In genomic region chr11:62494754-62495275, GRCm38 (mm10) we compare ENCODE assay signal across 8 mouse cellular contexts. TPM values are rescaled to one million over a fixed set of nuclear protein-coding genes. Genes with fewer than 3 reads are reported as not detected.
DNase-seq lines count a peak whose midpoint lies in the region; ATAC-seq lines count a peak whose summit lies in the region.

No protein-coding gene starts in this region.

- H3K4me3 ChIP-seq in forebrain, embryonic 11.5 days (ENCODE audit: low read depth, low read length) = no peak overlapping the region
- no peak overlapping the region for H3K4me3 ChIP-seq in forebrain, embryonic 15.5 days
- H3K4me3 ChIP-seq in limb, embryonic 10.5 days = peak overlapping the region; percentile 24; the same call in 1 of the 2 replicates

- H3K27me3 ChIP-seq in forebrain, embryonic 11.5 days (ENCODE audit: control insufficient read depth, insufficient read depth, low read length) = no peaks in the 10 kb centered on the region
- no peaks in the 10 kb centered on the region for H3K27me3 ChIP-seq in forebrain, embryonic 15.5 days
- no peaks in the 10 kb centered on the region for H3K27me3 ChIP-seq in limb, embryonic 10.5 days (ENCODE audit: low read depth, poor library complexity, severe bottlenecking)

- 2% methylated on average over 6 of the region's 6 CpGs for WGBS in forebrain, embryonic 11.5 days
- WGBS in forebrain, embryonic 15.5 days = 7% methylated on average over 6 of the region's 6 CpGs
- 2% methylated on average over 6 of the region's 6 CpGs for WGBS in limb, embryonic 10.5 days

- H3K4me1 ChIP-seq in forebrain, embryonic 11.5 days (replicated peaks; ENCODE audit: control insufficient read depth, insufficient read depth, low read length) = peaks cover 7% of the 10 kb centered on the region
- H3K4me1 ChIP-seq in forebrain, embryonic 15.5 days = peaks cover 7% of the 10 kb centered on the region
- peaks cover 24% of the 10 kb centered on the region for H3K4me1 ChIP-seq in limb, embryonic 10.5 days

- peak overlapping the region; percentile 20 for H3K9ac ChIP-seq in forebrain, embryonic 11.5 days (ENCODE audit: low read length)
- no peak overlapping the region for H3K9ac ChIP-seq in forebrain, embryonic 15.5 days (replicated peaks)

- peak overlapping the region; percentile 43; the same call in 1 of the 2 replicates for H3K27ac ChIP-seq in forebrain, embryonic 11.5 days (ENCODE audit: low read depth, low read length)
- H3K27ac ChIP-seq in forebrain, embryonic 15.5 days (replicated peaks) = no peak overlapping the region
- peak overlapping the region; percentile 89 for H3K27ac ChIP-seq in limb, embryonic 10.5 days

- DNase-seq in forebrain, embryonic 11.5 days (ENCODE audit: low spot score) = peak; percentile 57
- peak; percentile 60 for DNase-seq in adrenal gland, adult 8-10 months
- peak; percentile 13 to 24 for DNase-seq in frontal cortex, postnatal 10 days (ENCODE audit: low spot score in 2 of 2)
- peak; percentile 85 for DNase-seq in induced T-regulatory cell, adult 2 months (ENCODE audit: low read depth)
- peak; percentile 72 for DNase-seq in limb, embryonic 10.5 days (ENCODE audit: low spot score)
- DNase-seq in monocyte, adult 2 months (ENCODE audit: low read depth in 1 of 2, low spot score in 2 of 2) = peak; percentile 14 to 36
- DNase-seq in thymus, adult 18-20 months = peak; percentile 41 to 76

- H3K9me3 ChIP-seq in forebrain, embryonic 11.5 days (ENCODE audit: control insufficient read depth, low read length) = no peaks in the 10 kb centered on the region
- H3K9me3 ChIP-seq in forebrain, embryonic 15.5 days = no peaks in the 10 kb centered on the region
- H3K9me3 ChIP-seq in limb, embryonic 10.5 days (replicated peaks) = no peaks in the 10 kb centered on the region

- ATAC-seq in forebrain, embryonic 11.5 days (replicated peaks; ENCODE audit: low FRiP score) = no peak
- ATAC-seq in forebrain, embryonic 15.5 days (replicated peaks) = no peak

- H3K4me2 ChIP-seq in forebrain, embryonic 11.5 days (ENCODE audit: low read depth, low read length, severe bottlenecking) = no peak overlapping the region
- no peak overlapping the region for H3K4me2 ChIP-seq in forebrain, embryonic 15.5 days (replicated peaks)

- no peaks in the 10 kb centered on the region for H3K36me3 ChIP-seq in forebrain, embryonic 11.5 days (ENCODE audit: control insufficient read depth, insufficient read depth, low read length)
- no peaks in the 10 kb centered on the region for H3K36me3 ChIP-seq in forebrain, embryonic 15.5 days
- no peaks in the 10 kb centered on the region for H3K36me3 ChIP-seq in limb, embryonic 10.5 days

RNA-seq across cellular contexts. Expression of gene Ncor1, which starts 36.5 kb away (rescaled TPM):
- polyA plus RNA-seq in forebrain, embryonic 11.5 days (2014; fragmentation: Nextera tagmentation; extraction: Ambion mirVana) = 206 and 224 TPM in 2 replicates
- polyA plus RNA-seq in forebrain, embryonic 15.5 days (2015; fragmentation: Nextera tagmentation; extraction: Ambion mirVana) = 212 and 213 TPM in 2 replicates
- total RNA-seq in adrenal gland, adult 8-10 months (2022) = 100 to 1,000 TPM; 177 to 269 (median 227) TPM
- 127 and 144 TPM in 2 replicates for polyA plus RNA-seq in limb, embryonic 10.5 days (2016; fragmentation: Nextera tagmentation; extraction: Ambion mirVana)

RNA-seq across cellular contexts. Expression of gene Pigl, which starts 36.6 kb away (rescaled TPM):
- 13.8 and 16.5 TPM in 2 replicates for polyA plus RNA-seq in forebrain, embryonic 11.5 days (2014; fragmentation: Nextera tagmentation; extraction: Ambion mirVana)
- polyA plus RNA-seq in forebrain, embryonic 15.5 days (2015; fragmentation: Nextera tagmentation; extraction: Ambion mirVana) = 5.4 and 5.5 TPM in 2 replicates
- 10 to 100 TPM; 10.2 to 10.9 (median 10.7) TPM for total RNA-seq in adrenal gland, adult 8-10 months (2022)
- 13.5 and 13.9 TPM in 2 replicates for polyA plus RNA-seq in limb, embryonic 10.5 days (2016; fragmentation: Nextera tagmentation; extraction: Ambion mirVana)

RNA-seq across cellular contexts. Expression of gene Cenpv, which starts 44.2 kb away (rescaled TPM):
- polyA plus RNA-seq in forebrain, embryonic 11.5 days (2014; fragmentation: Nextera tagmentation; extraction: Ambion mirVana) = 61.5 and 79.6 TPM in 2 replicates
- 94.2 and 99.8 TPM in 2 replicates for polyA plus RNA-seq in forebrain, embryonic 15.5 days (2015; fragmentation: Nextera tagmentation; extraction: Ambion mirVana)
- 10 to 100 TPM; 31.1 to 42.2 (median 39.0) TPM for total RNA-seq in adrenal gland, adult 8-10 months (2022)
- 35.0 and 42.2 TPM in 2 replicates for polyA plus RNA-seq in limb, embryonic 10.5 days (2016; fragmentation: Nextera tagmentation; extraction: Ambion mirVana)

RNA-seq across cellular contexts. Expression of gene Ubb, which starts 56.2 kb away (rescaled TPM):
- polyA plus RNA-seq in forebrain, embryonic 11.5 days (2014; fragmentation: Nextera tagmentation; extraction: Ambion mirVana) = 3,283 and 3,484 TPM in 2 replicates
- 4,659 and 4,677 TPM in 2 replicates for polyA plus RNA-seq in forebrain, embryonic 15.5 days (2015; fragmentation: Nextera tagmentation; extraction: Ambion mirVana)
- 1,000 to 10,000 TPM; 1,433 to 1,769 (median 1,540) TPM for total RNA-seq in adrenal gland, adult 8-10 months (2022)
- polyA plus RNA-seq in limb, embryonic 10.5 days (2016; fragmentation: Nextera tagmentation; extraction: Ambion mirVana) = 3,627 and 3,653 TPM in 2 replicates

Comparison
In these comparisons a context has a peak if more than half of its experiments do, and no peak if none do; other contexts are left out.
1. DNase-seq: peak in every context shown above with its lines; median percentile 85 in induced T-regulatory cell, adult 2 months; 72 in limb, embryonic 10.5 days; 60 in adrenal gland, adult 8-10 months; 58 in thymus, adult 18-20 months; 57 in forebrain, embryonic 11.5 days; 25 in monocyte, adult 2 months; 18 in frontal cortex, postnatal 10 days.